Mouse (Mus musculus): ENCODE measurements around the gene Smoc1. TPM values are rescaled to one million over a fixed set of nuclear protein-coding genes. Genes with fewer than 3 reads are reported as not detected.
A peak's percentile ranks its signal among the peaks of the same experiment; 100 is the strongest.

Gene Smoc1
- total RNA-seq, 4 experiments from 2014 or later: 5.1 to 6.7 (median 5.6) TPM

DNA sequence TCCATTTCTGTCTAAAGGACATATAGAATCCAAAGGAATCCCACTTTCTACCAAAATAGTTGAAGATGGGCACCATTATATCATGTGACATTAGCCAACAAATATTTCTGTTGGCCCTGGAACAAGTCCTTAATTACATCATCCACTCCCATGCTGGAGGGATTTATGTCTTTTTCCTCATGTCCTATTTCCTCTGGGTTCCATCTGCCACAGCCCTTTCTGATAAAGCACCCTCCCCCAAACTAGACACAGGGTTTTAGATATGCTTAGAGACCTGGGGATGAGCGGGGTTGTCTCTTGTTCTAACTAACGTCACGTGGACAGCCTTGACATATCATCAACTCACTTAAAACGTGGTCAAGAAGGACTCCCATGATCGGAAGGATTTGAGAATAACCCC, 102.1 kb downstream of the Smoc1 start:
- DNase-seq (ENCODE audit: low spot score): no peak

DNA sequence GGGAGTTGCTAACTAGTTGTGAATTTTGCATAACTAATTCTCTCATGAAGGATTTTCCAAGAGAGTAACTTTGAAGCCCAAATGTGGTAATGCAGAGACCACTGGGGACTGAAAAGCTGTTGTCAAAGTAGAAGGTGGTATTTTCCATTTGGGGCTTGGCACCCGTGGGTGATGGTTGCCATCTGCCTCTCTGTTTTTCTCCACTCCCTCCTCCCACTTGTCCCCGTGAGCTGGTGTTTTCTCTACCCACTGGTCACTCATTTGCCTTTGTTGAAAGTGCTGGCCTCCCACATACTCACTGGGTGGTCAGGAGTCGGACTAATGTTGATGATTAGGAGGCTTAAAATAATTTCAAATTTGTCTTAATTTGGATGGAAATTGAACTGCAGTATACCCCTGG, 104.1 kb downstream of the Smoc1 start:
- no peak for DNase-seq (ENCODE audit: low spot score)

GRCm38 (mm10) chr12:81131114-81131513, 104.5 kb downstream of the Smoc1 start:
- no peak for DNase-seq (ENCODE audit: low spot score)

- DNase-seq (ENCODE audit: low spot score): peak; percentile 22
Observed at GRCm38 (mm10) chr12:81133055-81133665, 106.6 kb downstream of the Smoc1 start.

DNA sequence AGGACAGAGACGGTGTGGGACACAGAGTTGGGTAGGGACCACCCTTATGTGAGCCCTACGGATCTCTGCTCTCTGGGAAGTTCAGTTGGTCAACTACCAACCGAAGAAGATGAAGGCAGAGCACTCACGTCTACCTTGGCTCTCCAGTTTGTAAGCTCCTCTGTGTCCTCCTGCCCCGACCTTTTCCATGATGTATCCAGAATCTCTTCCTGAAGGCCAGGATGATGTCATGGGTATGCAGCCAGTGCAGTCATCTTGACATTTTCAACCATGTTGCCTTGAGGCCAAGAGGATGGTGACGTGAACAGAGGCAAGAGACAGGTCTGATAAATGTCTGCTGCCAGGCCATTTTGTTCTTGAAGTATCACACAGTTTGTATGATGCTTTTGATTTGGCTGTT, 111.6 kb downstream of the Smoc1 start:
- no peak for DNase-seq (ENCODE audit: low spot score)

DNA sequence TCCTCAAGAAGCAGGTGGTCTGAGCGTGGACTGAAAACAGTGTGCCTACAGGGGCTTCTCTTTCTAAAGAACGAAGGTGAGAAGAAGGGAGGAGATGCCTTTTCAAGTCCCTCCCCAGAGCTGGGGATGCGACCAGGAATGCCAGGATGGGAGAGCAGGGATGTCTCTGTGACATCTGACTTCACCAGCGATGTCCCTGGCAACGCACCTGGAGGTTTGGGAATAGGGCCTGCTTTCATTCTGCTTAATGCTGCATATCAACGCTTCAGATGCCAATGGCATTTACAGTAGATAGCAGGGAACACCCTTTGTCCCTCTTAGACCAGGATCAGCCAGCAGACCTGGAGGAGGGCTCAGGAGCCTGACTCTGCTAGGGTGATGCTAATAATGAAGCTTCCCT, 112.9 kb downstream of the Smoc1 start:
- no peak for DNase-seq (ENCODE audit: low spot score)

DNA sequence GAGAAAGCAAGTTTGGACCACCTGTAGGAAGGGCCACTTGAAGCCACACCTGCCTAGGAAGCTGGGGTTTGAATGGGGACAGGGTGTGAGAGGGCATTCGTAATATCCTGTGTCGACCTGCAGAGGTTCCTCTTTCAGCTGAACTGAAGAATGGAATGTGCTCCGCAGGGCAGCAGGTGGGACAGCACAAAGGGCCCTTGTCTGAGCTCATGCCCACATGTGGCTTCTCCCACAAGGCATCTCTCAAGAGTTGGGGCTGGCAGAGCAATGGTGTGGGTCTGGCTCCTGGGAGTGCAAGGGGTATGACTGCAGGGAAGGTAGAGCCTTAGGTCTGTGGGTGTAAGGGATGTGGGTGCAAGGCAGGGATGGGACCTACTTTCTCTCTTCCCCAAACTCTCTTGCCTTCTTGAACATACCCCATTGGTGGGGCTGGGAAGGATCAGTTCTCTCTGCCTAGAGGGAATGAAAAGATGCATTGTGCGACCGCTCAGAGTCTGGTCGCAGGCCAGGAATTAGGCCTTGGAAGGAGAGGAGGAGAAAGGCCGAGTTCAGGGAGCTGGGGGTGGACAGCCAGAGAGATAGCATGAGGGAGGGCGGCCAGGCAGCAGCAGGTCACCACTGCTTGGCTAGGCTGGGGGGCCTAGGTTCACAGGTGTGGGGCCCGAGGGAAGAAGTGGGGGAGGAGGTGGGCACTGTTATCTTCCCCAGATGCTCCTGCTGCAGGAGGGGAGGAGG, 114.2 kb downstream of the Smoc1 start:
- no peak for DNase-seq (ENCODE audit: low spot score)

DNA sequence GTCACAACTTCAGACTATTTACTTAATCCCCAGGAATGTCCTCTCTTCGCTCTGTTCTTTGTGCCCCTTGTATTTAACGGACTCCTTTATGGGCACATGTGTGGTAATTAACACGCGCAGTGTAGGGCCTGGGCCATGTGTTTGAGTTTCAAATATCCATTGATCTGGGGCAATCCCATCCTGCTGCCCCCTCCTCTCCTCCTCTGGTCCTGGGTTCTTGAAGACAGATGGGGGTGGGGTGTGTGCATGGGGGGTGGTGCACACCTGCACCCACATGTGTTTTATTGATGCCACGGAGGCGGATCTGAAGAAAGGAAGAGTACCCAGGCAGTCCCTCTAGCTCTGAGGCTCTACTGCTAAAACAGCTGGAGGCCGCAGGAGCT, 114.7 kb downstream of the Smoc1 start:
- DNase-seq (ENCODE audit: low spot score): no peak

DNA sequence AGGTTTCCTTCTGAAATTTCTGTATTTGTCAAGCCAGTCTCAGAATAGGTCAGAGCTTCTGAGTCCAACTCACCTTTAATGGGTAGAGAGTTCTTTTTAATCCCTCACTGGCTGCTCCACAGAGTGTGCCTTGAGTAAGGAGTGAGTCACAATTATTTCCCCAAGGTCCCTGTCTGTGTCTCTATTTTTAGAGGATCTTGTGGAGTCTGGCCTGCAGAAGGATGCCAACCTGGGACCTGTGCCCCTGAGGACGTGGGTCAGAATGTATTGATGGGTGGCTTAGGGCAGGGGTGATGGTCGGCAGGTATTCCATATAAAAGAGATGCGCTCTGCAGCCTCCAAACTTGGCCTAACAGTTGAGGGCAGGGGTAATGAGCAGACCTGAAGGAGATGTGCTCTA, 115.6 kb downstream of the Smoc1 start:
- DNase-seq (ENCODE audit: low spot score): no peak

GRCm38 (mm10) chr12:81144201-81144600, 117.6 kb downstream of the Smoc1 start:
- no peak for DNase-seq (ENCODE audit: low spot score)

GRCm38 (mm10) chr12:81146417-81147180, 120.0 kb downstream of the Smoc1 start:
- DNase-seq (ENCODE audit: low spot score): no peak

DNA sequence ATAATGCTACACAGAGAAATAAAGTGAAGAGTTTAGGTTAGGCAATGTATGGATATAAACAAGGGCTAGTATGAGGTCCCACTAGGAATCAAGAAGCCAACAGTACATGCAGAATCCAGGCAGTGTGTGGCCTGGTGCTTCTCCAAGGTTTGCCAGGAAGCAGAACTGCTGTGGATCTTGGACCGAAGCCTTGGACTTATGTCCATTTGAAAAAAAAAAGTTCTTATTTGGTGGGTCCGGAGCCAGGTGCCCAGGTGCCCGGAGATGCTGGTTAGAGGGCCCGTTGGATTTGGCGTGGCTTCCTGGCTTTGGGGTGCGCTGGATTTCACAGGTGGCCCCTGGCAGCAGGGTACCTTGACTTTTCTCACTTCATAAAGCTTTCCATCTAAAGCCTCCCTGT, 121.3 kb downstream of the Smoc1 start:
- DNase-seq (ENCODE audit: low spot score): no peak

- peak; percentile 63 for DNase-seq (ENCODE audit: low spot score)
Observed at GRCm38 (mm10) chr12:81150917-81151316, 124.3 kb downstream of the Smoc1 start.

DNA sequence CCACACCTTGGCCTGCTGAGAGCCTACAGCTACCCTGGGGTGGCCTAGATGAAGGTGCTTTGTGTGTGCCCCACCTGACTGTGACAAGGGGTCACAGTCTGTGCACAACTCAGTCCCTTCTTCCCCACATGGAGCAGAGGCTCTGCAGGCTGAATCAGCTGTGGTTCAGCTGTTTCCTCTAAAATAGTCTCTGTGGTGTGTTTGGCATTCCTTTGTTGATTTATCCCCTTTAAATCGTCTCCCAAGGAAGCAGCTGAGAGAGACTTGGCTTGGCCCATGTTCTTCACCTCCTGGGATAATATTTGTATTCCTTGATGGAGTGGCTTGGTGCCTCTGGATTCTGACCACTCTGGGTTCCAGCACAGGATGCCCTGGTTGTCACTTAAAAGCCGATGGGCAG, 125.5 kb downstream of the Smoc1 start:
- peak; percentile 14 for DNase-seq (ENCODE audit: low spot score)

DNA sequence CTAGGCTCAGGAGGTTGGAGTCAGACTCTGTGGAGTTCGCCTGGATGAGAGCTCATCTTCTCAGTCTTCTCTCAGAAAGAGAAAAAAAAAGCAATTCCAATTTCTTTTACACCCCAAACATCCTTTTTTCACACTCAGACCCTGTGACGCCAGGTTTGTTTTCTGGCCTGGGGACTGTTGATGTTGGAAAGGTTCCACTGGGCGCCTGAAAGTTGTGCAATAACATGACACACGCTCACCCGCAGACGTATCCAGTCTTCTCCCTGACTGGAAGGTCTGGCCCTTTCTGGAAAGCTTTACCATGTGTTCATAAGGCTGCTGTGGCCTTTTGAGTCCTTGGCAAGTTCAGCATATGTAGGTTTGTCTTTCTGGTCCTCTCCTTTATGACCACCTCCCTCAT, 129.1 kb downstream of the Smoc1 start:
- DNase-seq (ENCODE audit: low spot score): peak; percentile 72

DNA sequence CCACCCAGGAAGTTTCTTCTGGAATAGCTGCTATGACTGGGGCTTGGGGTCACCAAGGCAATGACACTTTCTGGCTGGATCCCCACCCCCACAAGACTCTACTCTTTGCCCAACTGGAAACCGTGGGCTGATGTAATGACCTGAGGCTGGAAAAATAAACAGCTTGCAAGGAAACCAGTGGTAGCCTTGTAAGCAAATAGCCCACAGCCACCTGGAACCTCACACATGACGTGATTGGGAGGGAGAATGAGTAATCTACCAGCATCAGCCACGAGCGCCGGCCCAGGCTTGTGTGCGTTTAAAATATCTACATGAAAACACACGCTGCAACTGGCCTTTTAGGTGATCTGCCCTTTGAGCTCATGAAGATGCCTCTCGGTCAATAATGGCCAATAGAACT, 130.2 kb downstream of the Smoc1 start:
- no peak for DNase-seq (ENCODE audit: low spot score)

GRCm38 (mm10) chr12:81159947-81160346, 133.3 kb downstream of the Smoc1 start:
- no peak for DNase-seq (ENCODE audit: low spot score)

DNA sequence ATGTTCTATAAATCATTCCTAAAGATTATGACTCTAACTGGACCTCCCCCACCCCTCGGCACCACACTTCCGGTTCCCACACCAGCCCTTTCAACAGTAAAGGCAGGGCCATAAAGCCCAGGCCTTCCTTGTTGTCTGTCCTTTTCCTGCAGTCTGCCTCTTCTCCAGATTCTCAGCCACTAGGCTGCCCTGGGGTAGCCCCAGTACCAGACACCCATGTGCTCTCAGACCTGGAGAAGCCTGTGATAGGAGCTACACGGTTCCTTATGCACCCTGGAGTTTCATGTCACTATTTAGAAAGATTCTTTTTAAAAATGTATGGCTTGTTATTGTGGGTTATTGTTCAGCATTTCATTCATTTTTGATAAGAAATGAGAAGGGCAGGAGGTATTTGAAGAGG, 133.8 kb downstream of the Smoc1 start:
- DNase-seq (ENCODE audit: low spot score): no peak

DNA sequence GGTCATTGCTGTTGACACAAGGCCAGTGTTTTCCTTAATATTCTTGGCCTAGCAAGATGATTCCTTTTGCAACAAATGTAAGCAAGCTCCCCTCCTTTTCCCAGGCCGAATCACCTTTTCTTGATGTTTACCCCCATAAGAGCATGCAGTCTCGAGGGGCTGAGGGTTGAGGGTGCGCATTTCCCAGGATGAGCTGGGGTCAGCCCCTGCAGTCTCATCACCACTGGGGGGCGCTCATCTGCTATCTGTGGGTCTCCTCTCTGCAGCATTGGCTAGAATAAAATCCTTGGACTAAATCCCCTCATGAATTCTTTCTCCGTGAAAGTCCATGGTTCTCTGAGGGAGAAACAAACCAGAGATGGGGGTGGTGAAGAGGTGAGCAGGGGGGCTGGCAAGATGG, 134.2 kb downstream of the Smoc1 start:
- no peak for DNase-seq (ENCODE audit: low spot score)

DNA sequence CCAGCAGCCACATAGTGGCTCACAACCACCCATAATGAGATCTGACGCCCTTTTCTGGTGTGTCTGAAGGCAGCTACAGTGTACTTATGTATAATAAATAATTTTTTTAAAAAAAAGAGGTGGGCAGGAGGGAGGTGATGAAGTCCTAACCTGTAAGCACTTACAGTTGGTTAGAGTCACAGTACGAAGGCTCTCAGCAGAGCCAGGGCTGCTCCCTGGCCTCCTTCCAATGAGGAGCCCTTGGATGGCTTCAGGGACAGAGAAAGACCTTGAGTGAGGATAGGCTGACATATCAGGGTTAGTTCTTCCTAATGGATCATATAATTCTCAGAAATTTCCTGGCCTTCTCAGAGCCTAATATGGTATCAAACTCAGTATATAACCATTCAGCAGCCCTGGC, 134.7 kb downstream of the Smoc1 start:
- no peak for DNase-seq (ENCODE audit: low spot score)

GRCm38 (mm10) chr12:81163131-81163530, 136.5 kb downstream of the Smoc1 start:
- DNase-seq (ENCODE audit: low spot score): no peak

- no peak for DNase-seq (ENCODE audit: low spot score)
Observed at GRCm38 (mm10) chr12:81163566-81163965, 137.0 kb downstream of the Smoc1 start.

DNA sequence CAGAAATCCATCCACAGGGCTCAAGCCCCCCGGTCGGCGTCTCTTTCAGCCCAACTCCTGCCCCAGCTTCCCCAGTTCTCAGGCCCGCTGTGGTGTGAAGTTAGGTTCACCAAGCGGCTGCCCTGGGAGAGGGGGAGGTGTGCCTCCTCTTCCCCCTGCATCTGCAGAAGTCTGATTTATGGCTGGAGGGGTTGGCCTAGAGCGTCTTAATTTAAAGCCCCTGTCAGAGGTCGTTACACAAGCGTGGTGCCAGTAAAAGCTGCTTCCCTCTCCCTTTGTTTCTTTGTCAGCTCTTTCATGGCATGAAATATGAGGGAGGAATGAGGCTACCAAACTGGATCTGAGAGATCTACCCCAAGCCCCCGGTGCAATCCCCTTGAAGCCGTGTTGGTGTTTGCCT, 139.5 kb downstream of the Smoc1 start:
- no peak for DNase-seq (ENCODE audit: low spot score)

Data from heart, adult 8-10 months (tissue).